Mouse (Mus musculus) left cerebral cortex, adult 8-10 months (tissue): ENCODE results near the gene Trmt10a. TPM values are rescaled to one million over a fixed set of nuclear protein-coding genes. Genes with fewer than 3 reads are reported as not detected.

ENCODE experiments used
- DNase-seq, 2 experiments: peaks; one replicate each; pipeline ENCODE4 v3.0.0; 2022; ENCODE audit warnings: low spot score in 2 of 2
- total RNA-seq, 4 experiments: library from RNA; stranded (reverse); gene quantifications; 2 replicates each; pipeline ENCODE4 v1.2.4; 2022

Gene Trmt10a
- 1 to 10 TPM; 3.7 to 6.4 (median 4.7) TPM for total RNA-seq

DNA sequence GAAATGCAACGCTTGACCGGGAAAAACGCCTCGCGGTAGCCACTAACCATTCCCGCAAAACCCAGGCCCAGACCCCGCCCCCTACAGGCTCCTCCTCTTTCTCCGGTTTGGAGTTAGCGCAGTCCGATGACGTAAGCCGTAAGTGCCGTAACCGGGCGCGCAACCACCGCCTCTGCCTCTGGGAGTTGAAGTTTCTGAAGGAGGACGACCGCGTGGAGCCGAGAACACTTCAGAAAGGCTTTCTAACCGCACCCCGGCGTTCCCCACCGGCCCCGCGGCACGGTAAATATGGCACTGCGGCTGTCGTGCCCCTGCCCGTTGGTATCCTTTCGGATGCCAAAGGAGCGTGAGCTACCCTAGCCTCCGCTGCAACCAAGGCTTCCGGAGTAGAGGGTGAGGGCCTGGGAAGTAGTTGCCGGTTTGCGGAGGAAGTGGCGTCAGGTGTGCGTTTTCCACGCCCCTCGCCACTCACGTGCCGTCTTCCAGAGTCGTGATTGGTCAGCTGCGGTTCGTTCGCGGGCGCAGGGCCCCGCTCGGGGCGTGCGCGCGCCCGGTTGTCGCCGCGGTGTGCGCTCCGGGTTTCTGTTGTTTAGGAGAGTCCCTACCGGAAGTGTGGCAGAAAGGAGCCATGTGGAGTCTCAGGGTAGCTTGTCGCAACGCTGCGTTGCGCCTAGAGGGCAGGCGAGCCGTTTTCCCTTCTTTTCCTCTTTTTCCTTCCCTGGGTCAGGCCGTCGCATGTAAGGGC, at the start of gene Trmt10a:
Gene Trmt10a, plus strand, starts transcription at position 134 of the 745 bp plus-strand sequence.
- DNase-seq: peak; percentile 94 to 96

DNA sequence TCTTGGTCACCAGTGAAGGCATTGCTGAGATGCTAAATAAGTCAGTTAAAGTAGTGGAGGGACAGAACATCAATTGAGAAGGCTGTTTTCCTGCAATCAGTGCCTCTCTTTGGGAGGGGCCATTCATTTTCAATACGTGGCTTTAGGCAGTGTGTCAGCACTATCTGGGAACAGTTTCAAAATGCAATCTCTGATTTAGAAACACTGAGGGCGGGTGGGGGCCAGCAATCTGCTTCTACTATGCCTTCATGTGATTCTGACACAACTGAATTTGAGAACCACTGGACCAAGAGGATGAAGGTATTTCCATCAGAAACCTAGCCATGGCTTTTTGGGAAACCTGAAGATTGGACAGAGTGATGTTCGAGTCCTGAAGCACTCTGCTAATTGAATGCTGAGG, 47.9 kb upstream of the Trmt10a start:
- DNase-seq: peak in 1 of 2 experiments; percentile 74

DNA sequence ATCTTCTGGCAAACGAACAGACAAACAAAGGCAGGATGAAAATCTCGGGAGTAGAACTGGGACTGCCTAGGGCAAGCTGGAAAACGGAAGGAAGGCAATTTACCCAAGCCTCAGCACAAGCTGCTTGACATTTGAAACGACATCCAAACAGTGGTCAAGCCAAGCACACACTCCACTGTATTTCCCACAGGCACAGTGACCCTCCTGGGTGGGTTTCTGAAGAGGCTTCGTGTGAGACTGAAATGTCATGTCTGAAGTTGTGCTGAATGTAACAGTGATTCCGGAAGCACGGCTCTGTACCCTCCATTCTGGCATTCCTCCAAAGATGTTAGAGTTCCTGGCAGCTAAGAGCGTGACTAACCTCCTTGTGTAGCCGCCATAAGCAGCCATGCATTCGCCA, 47.5 kb upstream of the Trmt10a start:
- no peak for DNase-seq

DNA sequence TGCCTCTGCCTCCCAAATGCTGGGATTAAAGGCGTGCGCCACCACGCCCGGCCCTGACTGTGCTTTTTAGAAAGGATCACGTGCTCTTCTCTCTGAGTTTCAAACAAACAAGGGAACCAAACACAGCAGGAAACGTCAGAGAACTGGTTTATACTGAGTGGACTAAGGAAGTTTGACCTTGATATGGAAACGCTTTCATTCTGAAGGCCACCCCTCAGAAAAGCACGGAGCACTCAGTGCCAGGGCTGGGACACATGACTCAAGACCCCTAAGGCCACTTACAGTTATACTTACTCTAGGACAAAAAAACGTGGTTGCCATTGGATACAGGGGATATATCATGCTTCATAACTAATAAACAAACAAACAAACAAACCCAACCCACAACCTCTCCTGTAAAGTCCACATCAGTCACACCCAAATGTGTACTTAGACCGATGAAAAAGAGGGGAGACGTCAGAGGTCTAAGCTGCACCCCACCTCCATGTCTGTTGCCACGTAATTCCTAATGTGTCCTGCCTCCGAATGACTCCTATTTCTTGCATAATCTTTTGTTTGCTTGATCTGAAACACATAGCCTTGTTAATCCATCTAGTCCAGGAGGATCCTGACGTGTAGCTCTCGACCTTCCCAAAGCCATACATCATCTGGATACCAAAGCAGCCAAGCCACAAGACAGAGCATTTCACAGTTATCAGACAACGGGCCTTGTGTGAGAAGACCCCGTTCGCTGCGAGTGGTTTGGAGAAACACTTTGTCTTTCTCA, 46.8 kb upstream of the Trmt10a start:
- no peak for DNase-seq

DNA sequence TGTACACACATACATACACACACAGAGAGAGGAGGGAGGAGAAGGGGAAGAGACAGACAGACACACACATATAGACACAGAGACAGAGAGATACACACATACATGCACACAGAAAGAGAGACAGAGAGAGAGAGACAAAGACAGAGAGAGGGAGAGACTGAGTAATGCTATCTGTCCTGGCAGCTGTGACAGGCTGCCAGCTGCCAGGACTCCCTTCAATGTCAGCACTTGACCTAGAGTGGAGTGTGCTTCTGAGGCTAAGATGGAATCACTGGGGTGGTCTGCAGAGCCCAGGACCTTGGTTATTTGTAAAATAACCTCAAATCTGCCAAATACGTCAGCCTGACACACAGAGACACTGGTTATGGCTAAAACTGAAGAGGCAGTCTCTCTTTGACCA, 45.5 kb upstream of the Trmt10a start:
- DNase-seq: no peak

DNA sequence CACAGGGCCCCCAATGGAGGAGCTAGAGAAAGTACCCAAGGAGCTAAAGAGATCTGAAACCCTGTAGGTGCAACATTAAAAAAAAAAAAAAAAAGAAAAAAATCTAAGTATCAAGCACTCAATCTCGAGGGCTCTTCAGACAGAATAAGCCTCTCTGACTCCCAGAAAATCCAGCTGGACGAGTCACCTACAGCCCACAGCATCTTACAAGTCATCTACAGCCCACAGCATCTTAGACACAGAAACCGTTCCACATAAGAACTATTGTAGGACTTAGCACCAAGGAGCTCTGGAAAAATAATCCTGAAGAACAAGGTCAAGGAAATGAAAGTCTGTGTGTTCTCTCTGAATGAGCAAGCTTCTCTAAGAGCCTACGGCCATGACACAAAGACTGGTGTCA, 41.3 kb upstream of the Trmt10a start:
- no peak for DNase-seq

DNA sequence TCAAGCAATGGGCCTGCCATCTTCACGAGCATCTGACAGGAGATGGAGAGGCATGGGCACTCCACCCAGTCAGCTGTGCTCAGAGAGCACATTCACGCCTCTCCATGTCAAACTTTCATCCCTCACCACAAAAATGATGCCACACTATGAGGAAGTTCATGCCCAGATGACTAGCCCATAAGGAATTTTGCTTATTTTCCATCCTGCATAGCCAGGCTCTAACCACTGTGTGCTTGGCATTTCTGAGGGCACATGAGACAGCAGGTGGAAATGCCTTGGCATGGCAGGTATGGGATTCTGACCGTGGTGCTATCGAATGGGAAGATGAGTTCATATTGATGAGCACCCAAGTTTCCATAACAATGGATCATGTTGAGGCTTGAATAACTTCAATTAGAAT, 39.6 kb upstream of the Trmt10a start:
- DNase-seq: no peak

DNA sequence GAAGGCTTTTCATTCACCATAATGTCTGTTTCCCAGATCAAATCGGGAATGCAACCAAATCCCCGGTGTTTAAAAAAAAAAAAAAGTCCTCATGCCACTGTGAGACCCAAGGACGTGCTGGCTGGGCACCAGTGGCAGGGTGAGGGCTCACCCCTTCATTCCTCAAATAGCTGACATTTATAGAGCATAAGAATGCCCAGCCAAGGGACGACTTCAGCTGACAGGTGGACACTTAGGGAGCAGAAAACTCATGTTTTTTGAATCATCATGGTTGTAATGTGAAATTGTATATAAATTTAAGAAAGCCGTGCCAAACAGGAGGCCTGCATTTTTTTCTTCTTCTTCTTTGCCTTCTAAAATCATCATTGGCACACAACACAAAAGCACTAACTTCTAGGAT, 38.2 kb upstream of the Trmt10a start:
- no peak for DNase-seq

DNA sequence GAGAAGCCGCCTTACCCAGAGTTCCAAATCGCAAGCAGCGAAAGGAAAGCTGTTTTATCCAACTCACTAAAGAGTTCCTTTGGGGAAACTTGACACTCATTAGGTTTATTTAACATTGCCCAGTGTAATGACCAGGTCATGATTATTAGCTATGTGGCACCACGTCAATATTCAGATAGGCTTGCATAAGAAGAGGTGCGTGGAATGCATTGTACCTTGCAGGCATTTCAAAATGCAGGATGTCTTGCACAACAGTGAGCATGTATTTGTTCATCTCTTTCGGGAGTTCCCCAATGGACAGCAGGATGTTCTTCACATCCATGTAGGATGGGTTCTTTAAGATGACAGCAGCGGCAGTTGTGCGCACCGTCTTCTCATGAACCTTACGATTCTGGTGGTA, 36.4 kb upstream of the Trmt10a start:
- no peak for DNase-seq

DNA sequence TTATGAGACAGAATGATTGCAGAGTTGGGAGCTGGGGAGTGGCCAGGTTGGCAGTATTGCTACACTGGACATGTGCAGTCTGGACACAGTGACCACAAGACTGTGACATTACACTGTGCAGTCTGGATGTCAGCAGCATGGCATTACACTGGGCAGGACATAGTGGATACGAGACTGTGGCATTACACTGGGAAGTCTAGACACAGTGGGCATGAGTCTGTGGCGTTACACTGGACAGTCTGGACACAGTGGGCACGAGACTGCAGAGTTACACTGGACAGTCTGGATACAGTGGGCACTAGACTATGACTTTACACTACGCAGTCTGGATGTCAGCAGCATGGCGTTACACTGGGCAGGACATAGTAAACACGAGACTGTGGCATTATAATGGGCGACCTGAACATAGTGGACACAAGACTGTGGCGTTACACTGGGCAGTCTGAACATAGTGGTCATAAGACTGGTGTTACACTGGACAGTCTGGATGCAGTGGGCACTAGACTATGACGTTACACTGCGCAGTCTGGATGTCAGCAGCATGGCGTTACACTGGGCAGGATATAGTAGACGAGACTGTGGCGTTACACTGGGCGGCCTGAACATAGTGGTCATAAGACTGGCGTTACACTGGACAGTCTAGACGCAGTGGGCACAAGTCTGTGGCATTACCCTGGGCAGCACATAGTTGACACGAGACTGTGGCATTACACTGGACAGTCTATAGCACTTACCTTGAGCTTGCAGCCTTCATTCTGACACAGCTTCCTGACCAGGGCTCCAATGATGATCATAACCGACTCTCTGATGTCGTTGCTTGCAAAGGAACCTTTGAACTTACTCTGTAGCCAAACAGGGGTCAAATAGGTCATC, 32.1 kb upstream of the Trmt10a start:
- no peak for DNase-seq

DNA sequence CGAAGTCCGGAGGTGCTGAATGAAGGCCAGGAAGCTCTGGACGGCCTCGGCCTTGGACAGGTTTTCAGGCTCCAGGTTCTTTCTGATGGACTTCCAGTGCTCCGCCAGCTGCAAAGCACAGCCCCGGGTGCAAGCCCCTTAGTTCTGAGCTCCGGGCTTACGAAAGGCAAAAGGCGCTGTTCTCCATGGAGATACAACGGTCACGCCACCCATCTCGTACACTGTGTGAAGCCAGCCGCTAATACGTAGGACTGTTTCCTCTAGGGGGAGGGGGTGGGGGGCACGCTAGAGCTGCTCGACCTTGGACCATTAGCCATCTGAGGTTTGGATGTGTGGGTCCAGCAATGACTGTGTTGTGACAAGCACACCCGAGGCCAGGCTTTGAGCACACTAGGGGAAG, 29.1 kb upstream of the Trmt10a start:
- DNase-seq: no peak

DNA sequence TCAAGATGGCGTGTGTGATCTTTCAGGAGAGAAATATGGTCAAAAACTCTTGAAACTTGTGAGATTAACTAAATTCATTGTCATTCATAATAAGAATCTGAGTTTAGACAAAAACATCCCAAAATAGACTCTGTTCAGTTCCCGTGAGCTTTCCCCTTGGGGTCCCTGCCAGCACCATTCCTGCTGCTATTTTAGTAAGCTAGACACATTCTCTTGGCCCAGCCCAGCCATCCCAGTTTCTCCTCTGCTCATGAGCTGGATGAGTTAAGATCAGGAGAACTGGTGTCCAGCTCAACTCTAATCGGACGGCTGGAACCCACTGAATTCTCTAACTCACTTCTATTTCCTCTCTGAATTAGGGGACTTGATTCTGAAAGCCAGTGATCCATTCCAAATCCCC, 26.4 kb upstream of the Trmt10a start:
- DNase-seq: no peak

DNA sequence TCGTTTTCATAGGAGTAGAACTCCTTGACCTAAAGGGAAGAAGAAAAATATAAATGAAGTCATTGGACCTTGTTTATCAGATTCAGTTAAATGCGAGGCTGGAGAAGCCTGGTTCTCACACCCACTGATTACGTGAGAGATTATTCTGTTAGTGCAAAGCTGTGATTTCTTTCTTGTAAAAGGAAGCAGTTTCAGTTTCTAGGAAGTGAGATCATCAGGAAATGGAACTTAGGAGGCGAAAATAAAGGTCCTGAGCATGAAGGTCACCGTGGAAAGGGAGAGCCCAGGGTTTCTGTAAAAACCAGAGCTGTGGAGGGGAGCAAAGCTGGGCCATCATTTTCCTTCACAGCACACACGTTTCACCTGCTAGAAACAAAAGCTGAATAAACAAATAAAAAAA, 24.9 kb upstream of the Trmt10a start:
- no peak for DNase-seq

DNA sequence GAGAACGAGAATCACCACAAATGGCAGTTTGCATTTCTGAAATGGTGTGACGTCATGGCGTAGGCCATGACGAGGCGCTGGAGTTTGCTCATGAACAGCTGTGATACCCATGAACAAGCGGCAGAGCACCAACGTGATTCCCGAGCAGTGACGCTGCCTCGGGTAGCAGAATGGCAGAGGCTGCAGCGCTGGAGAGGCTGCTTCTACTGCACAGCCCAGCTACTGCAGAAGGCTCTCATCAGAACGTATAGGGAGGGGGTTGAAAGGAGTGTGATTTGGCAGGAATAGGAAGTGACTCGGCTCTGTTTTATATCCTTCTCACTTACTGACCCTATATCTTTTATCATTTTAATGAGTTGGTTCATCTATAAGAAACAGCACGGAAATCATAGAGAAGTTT, 24.4 kb upstream of the Trmt10a start:
- DNase-seq: no peak

DNA sequence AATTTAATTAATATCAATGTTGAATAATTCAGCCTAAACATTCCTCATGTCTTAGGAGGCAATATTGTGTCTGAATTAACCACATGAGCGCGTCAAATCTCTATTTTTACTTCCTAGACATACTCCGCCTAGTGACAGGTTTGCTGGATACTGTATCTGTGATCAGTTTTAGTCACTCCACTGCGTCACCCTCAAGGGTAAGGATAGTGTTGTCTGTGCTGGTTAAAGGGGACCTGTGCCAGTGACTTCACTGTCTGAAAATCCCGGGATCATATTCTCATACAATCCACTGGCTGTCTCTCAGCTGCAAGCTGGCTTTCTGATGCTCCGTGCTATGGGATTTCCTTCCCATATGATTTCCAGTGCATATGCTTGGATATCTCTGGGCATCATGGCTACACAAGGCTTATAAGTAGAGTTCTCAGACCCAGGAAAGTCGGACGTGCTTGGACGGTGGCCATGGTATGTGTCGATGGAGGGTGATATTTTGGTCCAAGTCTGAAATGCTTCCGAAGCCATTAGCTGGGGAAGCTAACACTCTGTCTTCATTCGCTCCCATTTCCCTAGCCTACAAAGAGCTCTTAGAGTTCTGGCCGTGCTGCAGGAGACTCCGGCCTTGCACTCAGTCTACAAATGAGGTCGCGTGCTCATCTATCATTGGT, 23.7 kb upstream of the Trmt10a start:
- no peak for DNase-seq

DNA sequence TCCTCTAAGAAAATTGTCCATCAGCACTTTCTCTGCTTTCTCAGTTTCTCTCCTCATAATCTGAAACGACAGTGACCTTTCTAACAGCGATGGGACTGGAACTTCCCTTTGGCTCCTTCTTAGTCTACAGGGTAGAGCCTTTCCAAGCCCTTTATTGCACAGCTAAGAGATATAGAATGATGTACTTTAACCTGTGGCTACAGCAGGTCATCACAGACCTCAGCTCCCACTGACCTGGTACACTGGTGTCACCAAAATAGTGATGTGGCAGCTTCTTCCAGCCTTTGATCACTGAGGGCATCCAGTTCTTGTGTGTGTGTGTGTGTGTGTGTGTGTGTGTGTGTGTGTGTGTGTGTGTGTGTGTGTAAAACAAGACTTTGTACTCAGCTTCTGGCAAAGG, 21.8 kb upstream of the Trmt10a start:
- DNase-seq: no peak

DNA sequence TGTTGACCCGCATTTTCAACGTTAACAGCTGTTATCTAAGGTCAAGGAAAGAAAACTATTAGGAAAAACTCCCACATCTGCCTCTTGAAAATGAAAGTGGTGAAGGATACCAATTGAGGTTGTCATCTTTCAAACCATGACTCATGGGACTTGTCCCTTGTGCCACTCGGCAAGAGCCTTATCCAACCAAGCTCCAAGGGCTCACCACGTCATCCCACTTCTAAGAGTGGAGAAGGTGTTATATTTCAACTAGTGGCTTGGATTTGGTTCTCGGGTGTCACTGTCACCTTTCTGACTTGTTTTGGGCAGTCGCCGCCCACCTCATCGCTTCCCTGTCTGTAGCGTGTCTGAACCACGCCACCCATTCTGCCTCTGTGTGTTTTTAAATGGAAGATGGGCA, 19.4 kb upstream of the Trmt10a start:
- DNase-seq: no peak

DNA sequence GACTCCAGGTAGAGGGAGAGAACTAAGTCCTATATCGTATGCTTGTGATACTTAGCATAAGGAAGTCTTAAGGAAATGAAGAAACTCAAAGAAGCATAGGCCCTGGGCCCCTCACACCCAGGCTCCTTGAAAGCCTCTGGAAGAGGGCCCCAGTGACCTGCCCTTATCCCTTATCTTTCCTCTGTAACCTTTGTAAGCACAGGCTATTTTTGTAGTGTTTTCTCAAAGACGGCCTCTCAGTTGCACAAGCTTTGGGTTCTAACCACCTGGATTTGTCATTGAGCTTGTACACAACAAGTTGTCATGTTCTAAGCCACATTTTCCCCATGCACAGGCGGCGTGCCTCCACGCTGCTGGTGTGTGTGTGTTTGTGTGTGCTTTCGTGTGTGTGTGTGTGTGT, 14.1 kb upstream of the Trmt10a start:
- DNase-seq: no peak

DNA sequence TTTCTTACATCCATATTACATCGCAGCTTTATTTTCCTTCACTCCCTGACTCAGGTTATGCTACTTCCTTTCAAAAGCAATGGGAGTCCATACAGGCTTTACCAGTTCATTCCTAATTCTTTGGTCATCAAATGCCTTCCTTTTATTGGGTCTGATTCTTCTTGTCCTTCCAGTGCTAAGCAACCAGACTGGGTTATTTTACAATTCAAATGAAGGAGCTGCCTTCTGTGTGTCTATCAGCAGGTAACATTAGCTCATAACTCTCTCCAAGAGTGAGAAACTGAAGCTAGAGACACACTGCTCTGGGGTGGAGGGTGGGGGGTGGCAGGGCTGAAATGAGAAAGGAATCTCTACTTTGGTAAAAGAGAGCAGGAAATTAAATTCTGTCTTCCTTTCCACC, 12.6 kb upstream of the Trmt10a start:
- DNase-seq: no peak

DNA sequence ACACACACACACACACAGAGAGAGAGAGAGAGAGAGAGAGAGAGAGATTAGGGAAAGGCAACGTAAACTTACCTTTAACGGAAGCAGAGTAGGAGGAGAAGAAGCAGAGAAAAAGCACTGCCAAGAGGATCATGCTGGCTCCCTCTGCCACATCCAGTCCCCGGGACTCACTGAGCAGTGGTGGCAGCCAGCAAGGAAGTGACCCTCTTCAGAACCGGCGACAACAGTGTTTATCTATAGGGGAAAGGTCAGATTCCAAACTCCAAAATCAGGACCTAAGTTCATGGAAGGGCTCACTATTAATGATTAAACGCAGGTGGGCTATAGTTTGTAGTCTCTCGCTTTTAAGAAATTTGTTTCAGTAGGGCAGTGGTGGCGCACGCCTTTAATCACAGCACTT, 12.1 kb upstream of the Trmt10a start:
- no peak for DNase-seq

DNA sequence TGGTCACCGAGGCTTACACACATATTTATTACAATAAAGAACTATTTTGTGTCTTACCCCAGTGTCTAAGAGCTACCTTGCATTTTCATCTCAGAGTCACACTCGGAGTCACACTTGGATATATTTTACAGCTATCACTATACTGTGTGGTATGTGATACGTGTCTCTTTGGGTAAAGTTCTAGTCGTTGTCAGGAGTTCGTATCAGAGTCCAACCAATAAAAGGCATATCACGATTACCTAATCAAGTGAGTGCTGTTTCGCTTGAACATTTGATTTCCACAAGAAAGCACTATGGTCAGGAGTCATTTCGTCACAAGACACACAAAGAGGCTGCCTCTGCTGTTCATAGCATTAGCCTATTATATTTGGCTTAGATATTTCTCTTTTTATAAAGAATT, 9.8 kb upstream of the Trmt10a start:
- DNase-seq: no peak

DNA sequence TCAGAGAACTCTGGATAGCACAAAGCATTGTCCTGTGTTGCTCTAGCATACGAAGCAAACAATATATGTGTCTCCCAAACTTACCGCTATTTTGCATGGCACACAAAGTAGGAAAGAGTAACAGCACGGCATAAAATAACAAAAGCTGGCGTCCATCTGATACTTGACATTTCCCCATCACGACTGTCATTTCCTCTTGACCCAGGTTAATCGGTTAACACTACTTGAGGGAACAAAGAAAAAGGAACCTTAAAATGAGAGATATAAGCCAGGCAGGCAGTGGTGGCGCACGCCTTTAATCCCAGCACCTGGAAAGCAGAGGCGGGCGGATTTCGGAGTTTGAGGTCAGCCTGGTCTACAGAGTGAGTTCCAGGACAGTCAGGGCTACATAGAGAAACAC, 9.3 kb upstream of the Trmt10a start:
- no peak for DNase-seq
